Mouse (Mus musculus) heart, embryonic 12.5 days (tissue): ENCODE measurements around the gene Scamp1. TPM values are rescaled to one million over a fixed set of nuclear protein-coding genes. Genes with fewer than 3 reads are reported as not detected.

Experiments used
- ATAC-seq: fragments of 200-750 bp; cut with Nextera tagmentation; 2 replicates; pipeline ENCODE4 v1.8.0; 2017; ENCODE audit warnings: moderate TSS enrichment, moderate library complexity; ENCODE audit not compliant: insufficient number of reproducible peaks, low FRiP score
- H3K27ac ChIP-seq: fragments of 300-500 bp; sonication (generic); 2 replicates; pipeline ENCODE4 v1.5.1; 2016; ENCODE audit warnings: mild to moderate bottlenecking, moderate library complexity; ENCODE audit not compliant: poor library complexity, severe bottlenecking
- H3K27me3 ChIP-seq: fragments of 300-500 bp; sonication (generic); replicated peaks from 2 replicates; pipeline ENCODE4 v1.6.1; 2016; ENCODE audit warnings: mild to moderate bottlenecking, moderate library complexity
- H3K36me3 ChIP-seq: fragments of 300-500 bp; sonication (generic); 2 replicates; pipeline ENCODE4 v1.6.1; 2016; ENCODE audit warnings: mild to moderate bottlenecking, moderate library complexity
- H3K4me1 ChIP-seq: fragments of 300-500 bp; sonication (generic); replicated peaks from 2 replicates; pipeline ENCODE4 v1.6.1; 2016; ENCODE audit warnings: mild to moderate bottlenecking
- H3K4me2 ChIP-seq: fragments of 300-500 bp; sonication (generic); 2 replicates; pipeline ENCODE4 v1.6.1; 2016; ENCODE audit warnings: mild to moderate bottlenecking, moderate library complexity
- H3K4me3 ChIP-seq: fragments of 300-500 bp; sonication (generic); 2 replicates; pipeline ENCODE4 v1.5.1; 2016; ENCODE audit warnings: mild to moderate bottlenecking
- H3K9ac ChIP-seq: fragments of 300-500 bp; sonication (generic); 2 replicates; pipeline ENCODE4 v1.6.1; 2016; ENCODE audit warnings: mild to moderate bottlenecking, moderate library complexity
- H3K9me3 ChIP-seq: fragments of 300-500 bp; sonication (generic); replicated peaks from 2 replicates; pipeline ENCODE4 v1.6.1; 2016; ENCODE audit warnings: mild to moderate bottlenecking, moderate library complexity
- WGBS: fragments of 180-500 bp; shearing (Covaris S2); methylation state at CpG from one replicate; pipeline ENCODE4 v1.1.7; 2016; 5-methylcytosine and 5-hydroxymethylcytosine counted together
- polyA plus RNA-seq: library from polyadenylated mRNA; unstranded; fragments of >200 nt; fragmentation: Nextera tagmentation; extraction: Ambion mirVana; gene quantifications from 2 replicates; pipeline ENCODE4 v1.2.1, GENCODE M21; 2016

Scamp1 gene
- polyA plus RNA-seq, 1 experiment from 2014 or later: 29.2 TPM

GRCm38 (mm10) chr13:94224717-94225705 is 60.6 kb downstream of the Scamp1 start:
- Histone ChIP-seq H3K36me3 (peaks cover 34% of the 10 kb centered on the region), H3K27ac (no peak overlapping the region), H3K27me3 (no peaks in the 10 kb centered on the region), H3K9ac (no peak overlapping the region), H3K4me2 (no peak overlapping the region), H3K9me3 (no peaks in the 10 kb centered on the region), H3K4me1 (no peaks in the 10 kb centered on the region), H3K4me3 (no peak overlapping the region)
- no peak for ATAC-seq
- 92% methylated on average over 38 of the region's 38 CpGs for WGBS

GRCm38 (mm10) chr13:94223609-94224008 is 62.0 kb downstream of the Scamp1 start:
- H3K4me1 ChIP-seq: no peaks in the 10 kb centered on the region
- H3K9me3 ChIP-seq: no peaks in the 10 kb centered on the region
- peaks cover 31% of the 10 kb centered on the region for H3K36me3 ChIP-seq
- no peak for ATAC-seq
- H3K9ac ChIP-seq: no peak overlapping the region
- H3K4me3 ChIP-seq: no peak overlapping the region
- H3K27me3 ChIP-seq: no peaks in the 10 kb centered on the region
- H3K4me2 ChIP-seq: no peak overlapping the region
- 84% methylated on average over 14 of the region's 14 CpGs for WGBS
- no peak overlapping the region for H3K27ac ChIP-seq

- Histone ChIP-seq H3K4me2 (no peak overlapping the region), H3K27me3 (no peaks in the 10 kb centered on the region), H3K9me3 (peaks cover 3% of the 10 kb centered on the region; the same call in 1 of the 2 replicates), H3K9ac (no peak overlapping the region), H3K4me1 (no peaks in the 10 kb centered on the region), H3K4me3 (no peak overlapping the region), H3K36me3 (peaks cover 16% of the 10 kb centered on the region), H3K27ac (no peak overlapping the region)
- 86% methylated on average over 2 of the region's 2 CpGs for WGBS
- ATAC-seq: no peak
These were observed 72.9 kb downstream of the Scamp1 start for GRCm38 (mm10) chr13:94212716-94213115.

GRCm38 (mm10) chr13:94212179-94212578 is 73.5 kb downstream of the Scamp1 start:
- peaks cover 3% of the 10 kb centered on the region; the same call in 1 of the 2 replicates for H3K9me3 ChIP-seq
- no peak overlapping the region for H3K9ac ChIP-seq
- H3K27me3 ChIP-seq: no peaks in the 10 kb centered on the region
- H3K4me2 ChIP-seq: no peak overlapping the region
- ATAC-seq: no peak
- H3K4me1 ChIP-seq: no peaks in the 10 kb centered on the region
- 88% methylated on average over 2 of the region's 2 CpGs for WGBS
- H3K36me3 ChIP-seq: peaks cover 18% of the 10 kb centered on the region
- H3K4me3 ChIP-seq: no peak overlapping the region
- H3K27ac ChIP-seq: no peak overlapping the region

- Histone ChIP-seq H3K27ac (no peak overlapping the region), H3K4me1 (no peaks in the 10 kb centered on the region), H3K36me3 (peaks cover 18% of the 10 kb centered on the region), H3K27me3 (no peaks in the 10 kb centered on the region), H3K4me3 (no peak overlapping the region), H3K4me2 (no peak overlapping the region), H3K9me3 (peaks cover 3% of the 10 kb centered on the region; the same call in 1 of the 2 replicates), H3K9ac (no peak overlapping the region)
- WGBS: 63% methylated on average over 5 of the region's 6 CpGs
- ATAC-seq: no peak
These were observed 74.2 kb downstream of the Scamp1 start for GRCm38 (mm10) chr13:94211236-94212119.

GRCm38 (mm10) chr13:94208892-94209291 is 76.8 kb downstream of the Scamp1 start:
- H3K4me1 ChIP-seq: 0 out of 2 replicates have a peak, but pooled peaks cover 3% of the 10 kb centered on the region
- H3K9me3 ChIP-seq: peaks cover 3% of the 10 kb centered on the region; the same call in 1 of the 2 replicates
- H3K27ac ChIP-seq: no peak overlapping the region
- H3K36me3 ChIP-seq: peaks cover 18% of the 10 kb centered on the region
- ATAC-seq: no peak
- no peak overlapping the region for H3K9ac ChIP-seq
- no peaks in the 10 kb centered on the region for H3K27me3 ChIP-seq
- no peak overlapping the region for H3K4me2 ChIP-seq
- H3K4me3 ChIP-seq: no peak overlapping the region

GRCm38 (mm10) chr13:94207973-94208372 is 77.7 kb downstream of the Scamp1 start:
- Histone ChIP-seq H3K4me2 (no peak overlapping the region), H3K4me1 (0 out of 2 replicates have a peak, but pooled peaks cover 3% of the 10 kb centered on the region), H3K9me3 (peaks cover 3% of the 10 kb centered on the region; the same call in 1 of the 2 replicates), H3K36me3 (peaks cover 20% of the 10 kb centered on the region), H3K27ac (no peak overlapping the region), H3K4me3 (no peak overlapping the region), H3K27me3 (no peaks in the 10 kb centered on the region), H3K9ac (no peak overlapping the region)
- WGBS: 88% methylated on average over 16 of the region's 16 CpGs
- ATAC-seq: no peak

- WGBS: 8% methylated on average over 6 of the region's 6 CpGs
- ATAC-seq: no peak
- Histone ChIP-seq H3K27me3 (no peaks in the 10 kb centered on the region), H3K4me2 (no peak overlapping the region), H3K36me3 (peaks cover 20% of the 10 kb centered on the region), H3K9ac (no peak overlapping the region), H3K27ac (no peak overlapping the region), H3K4me3 (no peak overlapping the region), H3K4me1 (0 out of 2 replicates have a peak, but pooled peaks cover 3% of the 10 kb centered on the region), H3K9me3 (peaks cover 3% of the 10 kb centered on the region; the same call in 1 of the 2 replicates)
These were observed 80.4 kb downstream of the Scamp1 start for GRCm38 (mm10) chr13:94205234-94205633.

- no peak overlapping the region for H3K27ac ChIP-seq
- no peak for ATAC-seq
- H3K27me3 ChIP-seq: no peaks in the 10 kb centered on the region
- no peak overlapping the region for H3K4me2 ChIP-seq
- peaks cover 7% of the 10 kb centered on the region for H3K36me3 ChIP-seq
- H3K9ac ChIP-seq: no peak overlapping the region
- no peak overlapping the region for H3K4me3 ChIP-seq
- 66% methylated on average over 8 of the region's 8 CpGs for WGBS
- H3K9me3 ChIP-seq: no peaks in the 10 kb centered on the region
- no peaks in the 10 kb centered on the region for H3K4me1 ChIP-seq
These were observed 85.8 kb downstream of the Scamp1 start for GRCm38 (mm10) chr13:94199829-94200228.

GRCm38 (mm10) chr13:94198616-94199015 is 87.0 kb downstream of the Scamp1 start:
- Histone ChIP-seq H3K4me3 (no peak overlapping the region), H3K27ac (no peak overlapping the region), H3K4me2 (no peak overlapping the region), H3K9me3 (no peaks in the 10 kb centered on the region), H3K27me3 (no peaks in the 10 kb centered on the region), H3K36me3 (peaks cover 9% of the 10 kb centered on the region), H3K9ac (no peak overlapping the region), H3K4me1 (no peaks in the 10 kb centered on the region)
- 84% methylated on average over 6 of the region's 6 CpGs for WGBS
- no peak for ATAC-seq

GRCm38 (mm10) chr13:94193227-94193626 is 92.4 kb downstream of the Scamp1 start:
- Histone ChIP-seq H3K27ac (no peak overlapping the region), H3K36me3 (peaks cover 13% of the 10 kb centered on the region), H3K4me1 (peaks cover 15% of the 10 kb centered on the region), H3K9ac (no peak overlapping the region), H3K9me3 (no peaks in the 10 kb centered on the region), H3K4me2 (no peak overlapping the region), H3K27me3 (no peaks in the 10 kb centered on the region), H3K4me3 (no peak overlapping the region)
- 83% methylated on average over 4 of the region's 4 CpGs for WGBS
- ATAC-seq: no peak
